Mouse (Mus musculus) stomach, embryonic 15.5 days (tissue): ENCODE data around the gene Rcor1. TPM values are rescaled to one million over a fixed set of nuclear protein-coding genes. Genes with fewer than 3 reads are reported as not detected.

ENCODE experiments used
- ATAC-seq: fragments of 200-750 bp; cut with Nextera tagmentation; 2 replicates; pipeline ENCODE4 v1.8.0; 2017; ENCODE audit warnings: low read depth, moderate number of reproducible peaks, moderate TSS enrichment; ENCODE audit not compliant: insufficient read depth, low FRiP score
- H3K27ac ChIP-seq: fragments of 300-500 bp; sonication (generic); 2 replicates; pipeline ENCODE4 v1.5.1; 2015; ENCODE audit warnings: mild to moderate bottlenecking, inconsistent platforms
- H3K27me3 ChIP-seq: fragments of 300-500 bp; sonication (generic); replicated peaks from 2 replicates; pipeline ENCODE4 v1.6.1; 2015; ENCODE audit warnings: inconsistent platforms
- H3K36me3 ChIP-seq: fragments of 300-500 bp; sonication (generic); 2 replicates; pipeline ENCODE4 v1.6.1; 2015; ENCODE audit warnings: inconsistent platforms
- H3K4me1 ChIP-seq: fragments of 300-500 bp; sonication (generic); 2 replicates; pipeline ENCODE4 v1.6.1; 2015; ENCODE audit warnings: inconsistent platforms
- H3K4me2 ChIP-seq: fragments of 300-500 bp; sonication (generic); 2 replicates; pipeline ENCODE4 v1.6.1; 2015; ENCODE audit warnings: mild to moderate bottlenecking, inconsistent platforms
- H3K4me3 ChIP-seq: fragments of 300-500 bp; sonication (generic); replicated peaks from 2 replicates; pipeline ENCODE4 v1.5.1; 2015; ENCODE audit warnings: inconsistent platforms
- H3K9ac ChIP-seq: fragments of 300-500 bp; sonication (generic); 2 replicates; pipeline ENCODE4 v1.6.1; 2015; ENCODE audit warnings: inconsistent platforms
- H3K9me3 ChIP-seq: fragments of 300-500 bp; sonication (generic); 2 replicates; pipeline ENCODE4 v1.6.1; 2016; ENCODE audit warnings: inconsistent platforms
- WGBS: fragments of 180-500 bp; shearing (Covaris S2); methylation state at CpG from one replicate; pipeline ENCODE4 v1.1.7; 2015; 5-methylcytosine and 5-hydroxymethylcytosine counted together
- polyA plus RNA-seq: library from polyadenylated mRNA; unstranded; fragments of >200 nt; fragmentation: Nextera tagmentation; extraction: Ambion mirVana; gene quantifications from 2 replicates; pipeline ENCODE4 v1.2.1, GENCODE M21; 2015

Rcor1 gene
- polyA plus RNA-seq, 1 experiment from 2014 or later, result 12.3 TPM

GRCm38 (mm10) chr12:111028176-111029167, 10.7 kb upstream of the Rcor1 start:
- Histone ChIP-seq H3K9ac (no peak overlapping the region), H3K27me3 (no peaks in the 10 kb centered on the region), H3K36me3 (no peaks in the 10 kb centered on the region), H3K4me3 (no peak overlapping the region), H3K9me3 (no peaks in the 10 kb centered on the region), H3K27ac (no peak overlapping the region), H3K4me2 (no peak overlapping the region), H3K4me1 (no peaks in the 10 kb centered on the region)
- WGBS, result 44% methylated on average over 19 of the region's 19 CpGs
- ATAC-seq, result peak; percentile 75; the same call in 1 of the 2 replicates

- H3K4me1 ChIP-seq, result no peaks in the 10 kb centered on the region
- no peaks in the 10 kb centered on the region for H3K27me3 ChIP-seq
- no peak overlapping the region for H3K4me3 ChIP-seq
- H3K36me3 ChIP-seq, result no peaks in the 10 kb centered on the region
- WGBS, result 60% methylated on average over 7 of the region's 7 CpGs
- no peak overlapping the region for H3K9ac ChIP-seq
- H3K27ac ChIP-seq, result no peak overlapping the region
- H3K9me3 ChIP-seq, result no peaks in the 10 kb centered on the region
- H3K4me2 ChIP-seq, result no peak overlapping the region
- ATAC-seq, result no peak
Measured at GRCm38 (mm10) chr12:111029291-111029890, 9.8 kb upstream of the Rcor1 start.

GRCm38 (mm10) chr12:111032839-111033238, 6.3 kb upstream of the Rcor1 start:
- H3K9me3 ChIP-seq, result no peaks in the 10 kb centered on the region
- ATAC-seq, result no peak
- no peak overlapping the region for H3K9ac ChIP-seq
- H3K27ac ChIP-seq, result no peak overlapping the region
- H3K4me2 ChIP-seq, result no peak overlapping the region
- H3K36me3 ChIP-seq, result no peaks in the 10 kb centered on the region
- H3K4me3 ChIP-seq, result no peak overlapping the region
- WGBS, result 72% methylated on average over 5 of the region's 5 CpGs
- no peaks in the 10 kb centered on the region for H3K27me3 ChIP-seq
- H3K4me1 ChIP-seq, result peaks cover 12% of the 10 kb centered on the region

DNA sequence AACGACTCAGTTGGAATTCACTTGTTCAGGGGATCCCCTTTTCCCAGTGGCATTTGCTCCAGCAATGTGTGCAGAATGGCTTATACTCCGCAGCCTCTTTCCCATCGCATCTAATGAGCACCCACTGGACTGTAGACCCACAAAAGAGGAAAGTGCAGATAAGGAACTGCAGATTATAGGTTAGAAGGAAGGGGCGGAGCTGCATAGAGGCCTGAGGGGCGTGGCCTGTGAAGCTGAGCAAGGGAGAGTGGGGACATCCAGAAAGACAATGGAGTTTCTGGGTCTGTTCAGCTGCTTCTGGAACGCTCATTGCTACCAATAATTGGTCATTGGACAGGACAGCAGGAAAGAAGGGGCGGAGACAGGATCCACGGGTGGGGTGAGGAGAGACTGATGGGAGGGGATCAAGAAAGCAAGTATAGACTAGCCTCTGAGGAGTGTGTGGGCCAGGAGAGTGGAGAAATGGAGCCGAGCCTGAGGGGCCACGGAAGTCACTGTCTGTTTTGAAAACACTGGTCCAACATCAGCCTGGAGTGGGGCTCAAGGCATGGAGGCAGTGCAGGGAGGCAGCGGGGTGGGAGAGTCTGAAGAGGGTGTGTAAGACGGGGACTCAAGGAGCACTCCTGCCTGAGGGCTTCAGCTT, 3.8 kb upstream of the Rcor1 start:
- Histone ChIP-seq H3K4me2 (no peak overlapping the region), H3K9me3 (no peaks in the 10 kb centered on the region), H3K9ac (no peak overlapping the region), H3K27ac (no peak overlapping the region), H3K36me3 (no peaks in the 10 kb centered on the region), H3K4me1 (peaks cover 14% of the 10 kb centered on the region), H3K4me3 (no peak overlapping the region), H3K27me3 (no peaks in the 10 kb centered on the region)
- WGBS, result 60% methylated on average over 12 of the region's 12 CpGs
- no peak for ATAC-seq

DNA sequence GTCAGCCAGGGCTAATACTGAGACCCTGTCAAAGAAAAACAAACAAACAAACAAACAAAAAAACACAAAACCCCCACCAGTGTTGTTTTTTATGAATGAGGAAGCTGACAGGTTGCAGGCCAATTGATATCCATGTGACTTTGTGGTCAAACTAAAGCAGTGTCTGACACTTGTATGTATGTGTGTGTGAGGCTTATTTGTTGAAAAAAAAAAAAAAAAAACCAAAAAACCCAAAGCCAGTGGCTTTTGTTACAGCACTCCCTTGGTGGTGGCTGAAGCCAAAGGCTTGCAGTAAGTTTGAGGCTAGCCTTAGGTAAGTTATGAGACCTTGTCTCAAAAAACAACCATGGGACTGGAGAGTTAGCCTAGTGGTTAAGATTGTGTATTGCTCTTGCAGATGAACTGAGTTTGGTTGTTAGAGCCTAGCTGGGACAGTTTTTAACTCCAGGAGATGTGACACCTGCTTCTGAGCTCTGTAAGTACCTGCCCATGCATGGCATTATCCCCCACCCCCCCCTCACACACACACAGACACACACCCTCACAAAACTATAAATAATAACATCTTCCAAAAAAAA, 2.9 kb upstream of the Rcor1 start:
- Histone ChIP-seq H3K9me3 (no peaks in the 10 kb centered on the region), H3K9ac (no peak overlapping the region)
- no peak for ATAC-seq

GRCm38 (mm10) chr12:111037241-111038180, 1.6 kb upstream of the Rcor1 start:
- no peak for ATAC-seq
- Histone ChIP-seq H3K4me1 (peaks cover 18% of the 10 kb centered on the region), H3K4me3 (peak overlapping the region; percentile 95), H3K27me3 (no peaks in the 10 kb centered on the region), H3K36me3 (no peaks in the 10 kb centered on the region), H3K4me2 (peak overlapping the region; percentile 73), H3K27ac (peak overlapping the region; percentile 99), H3K9ac (peak overlapping the region; percentile 65; the same call in 1 of the 2 replicates), H3K9me3 (no peaks in the 10 kb centered on the region)
- WGBS, result 48% methylated on average over 18 of the region's 18 CpGs

More for the DNA sequence above, 2.9 kb upstream of the Rcor1 start:
- no peak overlapping the region for H3K27ac ChIP-seq
- no peaks in the 10 kb centered on the region for H3K27me3 ChIP-seq
- H3K36me3 ChIP-seq, result no peaks in the 10 kb centered on the region
- H3K4me1 ChIP-seq, result peaks cover 18% of the 10 kb centered on the region
- no peak overlapping the region for H3K4me2 ChIP-seq
- H3K4me3 ChIP-seq, result no peak overlapping the region

GRCm38 (mm10) chr12:111038231-111038975, 748 bp upstream of the Rcor1 start:
- Histone ChIP-seq H3K27me3 (no peaks in the 10 kb centered on the region), H3K36me3 (peaks cover 2% of the 10 kb centered on the region; the same call in 1 of the 2 replicates), H3K4me3 (peak overlapping the region; percentile 95), H3K9me3 (no peaks in the 10 kb centered on the region), H3K4me1 (peaks cover 18% of the 10 kb centered on the region), H3K9ac (peak overlapping the region; percentile 65; the same call in 1 of the 2 replicates), H3K4me2 (peak overlapping the region; percentile 73), H3K27ac (peak overlapping the region; percentile 99)
- ATAC-seq, result peak; percentile 29
- under 1% methylated on average over 54 of the region's 54 CpGs for WGBS

- ATAC-seq, result no peak
- under 1% methylated on average over 63 of the region's 65 CpGs for WGBS
Measured at GRCm38 (mm10) chr12:111039771-111040530, 800 bp downstream of the Rcor1 start.

GRCm38 (mm10) chr12:111040531-111040860, 1.3 kb downstream of the Rcor1 start:
- Histone ChIP-seq H3K9me3 (no peaks in the 10 kb centered on the region), H3K27me3 (no peaks in the 10 kb centered on the region), H3K9ac (peak overlapping the region; percentile 98; the same call in 1 of the 2 replicates), H3K4me2 (peak overlapping the region; percentile 92), H3K36me3 (peaks cover 7% of the 10 kb centered on the region; the same call in 1 of the 2 replicates), H3K4me1 (peaks cover 15% of the 10 kb centered on the region), H3K27ac (peak overlapping the region; percentile 99; the same call in 1 of the 2 replicates), H3K4me3 (peak overlapping the region; percentile 95)
- WGBS, result 2% methylated on average over 3 of the region's 3 CpGs
- ATAC-seq, result no peak

More at GRCm38 (mm10) chr12:111039771-111040530, 800 bp downstream of the Rcor1 start:
- H3K36me3 ChIP-seq, result peaks cover 7% of the 10 kb centered on the region; the same call in 1 of the 2 replicates
- peak overlapping the region; percentile 92 for H3K4me2 ChIP-seq
- no peaks in the 10 kb centered on the region for H3K27me3 ChIP-seq
- peak overlapping the region; percentile 98 for H3K9ac ChIP-seq
- no peaks in the 10 kb centered on the region for H3K9me3 ChIP-seq
- H3K27ac ChIP-seq, result peak overlapping the region; percentile 99
- peaks cover 18% of the 10 kb centered on the region for H3K4me1 ChIP-seq
- H3K4me3 ChIP-seq, result peak overlapping the region; percentile 95

GRCm38 (mm10) chr12:111041196-111041595, 2.0 kb downstream of the Rcor1 start:
- no peaks in the 10 kb centered on the region for H3K9me3 ChIP-seq
- WGBS, result 11% methylated on average over 4 of the region's 4 CpGs
- H3K27ac ChIP-seq, result no peak overlapping the region
- peaks cover 7% of the 10 kb centered on the region; the same call in 1 of the 2 replicates for H3K36me3 ChIP-seq
- no peaks in the 10 kb centered on the region for H3K27me3 ChIP-seq
- peak overlapping the region; percentile 92 for H3K4me2 ChIP-seq
- no peak for ATAC-seq
- peak overlapping the region; percentile 95 for H3K4me3 ChIP-seq
- no peak overlapping the region for H3K9ac ChIP-seq
- peaks cover 14% of the 10 kb centered on the region for H3K4me1 ChIP-seq
